Mouse (Mus musculus): ENCODE data around the gene Saa4.
"Not testable (repeated sequence)": the region's sequence is repeated elsewhere in the genome, so short reads cannot be mapped to it uniquely, and the experiment has no call there.

DNA sequence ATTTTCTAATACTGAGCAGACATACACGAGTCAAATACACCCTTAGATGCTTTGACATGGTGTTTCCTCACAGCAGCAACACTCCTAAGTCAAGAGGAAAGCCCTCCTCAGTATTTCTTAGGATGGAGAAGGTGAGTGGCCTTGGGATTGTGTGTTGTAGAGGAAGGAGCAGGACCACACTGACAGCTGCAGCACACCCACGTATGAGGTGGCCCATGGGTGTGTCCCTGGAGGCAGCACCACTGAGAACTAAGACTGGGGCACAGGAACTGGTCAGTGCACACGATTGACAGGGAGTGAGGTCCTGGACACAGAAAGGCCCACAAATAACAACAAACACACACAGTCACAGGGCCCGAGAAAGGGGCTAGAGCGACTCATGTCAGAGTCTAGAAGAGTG lies 7.6 kb upstream of the Saa4 start:
- not testable (repeated sequence) for TF ChIP-seq CTCF (IDR thresholded peaks at IDR 0.05; ENCODE audit: low read depth, low read length); GATA1 (IDR thresholded peaks at IDR 0.05; ENCODE audit: borderline replicate concordance, low read length); TAL1 (conservative IDR thresholded peaks at IDR 0.05; ENCODE audit: low read depth, low read length); GATA2 (IDR thresholded peaks at IDR 0.05; ENCODE audit: borderline replicate concordance, low read depth, low read length); POLR2AphosphoS5 (IDR thresholded peaks at IDR 0.05; ENCODE audit: insufficient replicate concordance, low read depth, low read length)

Data from G1E (cell line).